Mouse (Mus musculus) thymus, postnatal 14 days (tissue): ENCODE data around the gene Lmx1b.

Experiments used
- DNase-seq: peaks from one replicate; pipeline ENCODE4 v3.0.0; 2021

Lmx1b gene

DNA sequence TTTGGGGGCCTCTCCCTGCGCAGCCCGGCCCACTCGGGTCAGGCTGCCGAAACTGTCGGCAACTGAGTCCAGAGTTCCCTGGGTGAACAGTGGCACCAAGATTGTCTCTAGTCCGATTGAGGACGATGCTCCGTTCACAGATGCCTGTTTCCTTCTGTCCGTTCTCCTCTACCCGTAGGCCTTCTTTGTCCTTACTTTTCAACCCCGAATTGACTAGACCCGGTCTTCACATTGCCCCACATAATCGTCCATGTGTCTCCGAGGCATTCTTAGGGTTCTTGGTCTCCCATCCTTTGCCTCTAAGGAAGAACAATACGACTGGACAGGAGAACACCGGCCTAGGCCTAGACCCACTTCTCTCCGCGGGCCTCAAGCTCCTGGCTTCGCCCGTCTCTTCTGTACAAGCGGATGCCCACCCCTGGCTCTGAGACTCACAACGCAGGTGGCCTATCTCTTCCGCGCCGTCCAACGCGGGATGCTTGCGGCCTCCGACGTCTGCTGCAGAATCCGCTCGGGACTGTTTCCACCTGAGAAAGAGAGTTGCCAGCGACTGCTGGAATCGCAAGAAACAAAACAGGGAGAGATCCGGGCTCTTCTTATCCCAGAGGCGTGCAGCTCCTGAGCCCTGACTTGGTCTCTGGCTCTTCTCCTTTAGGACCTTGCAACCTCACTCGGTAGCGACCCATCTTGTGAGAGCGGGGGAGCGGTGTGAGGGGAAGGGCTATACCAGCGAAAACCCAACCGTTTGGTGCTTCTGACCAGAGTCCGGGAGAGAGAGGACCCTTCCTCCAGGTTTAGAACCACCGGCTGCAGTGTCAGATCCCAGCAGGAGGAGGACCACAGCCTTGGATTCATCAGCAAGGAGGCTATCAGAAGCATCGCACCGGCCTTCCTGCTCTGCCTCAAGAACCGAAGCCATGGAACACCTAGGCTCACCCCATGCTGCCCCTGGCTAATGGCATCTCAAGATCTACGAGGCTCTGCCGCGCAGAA, 3.7 kb upstream of the Lmx1b start:
- no peak for DNase-seq

DNA sequence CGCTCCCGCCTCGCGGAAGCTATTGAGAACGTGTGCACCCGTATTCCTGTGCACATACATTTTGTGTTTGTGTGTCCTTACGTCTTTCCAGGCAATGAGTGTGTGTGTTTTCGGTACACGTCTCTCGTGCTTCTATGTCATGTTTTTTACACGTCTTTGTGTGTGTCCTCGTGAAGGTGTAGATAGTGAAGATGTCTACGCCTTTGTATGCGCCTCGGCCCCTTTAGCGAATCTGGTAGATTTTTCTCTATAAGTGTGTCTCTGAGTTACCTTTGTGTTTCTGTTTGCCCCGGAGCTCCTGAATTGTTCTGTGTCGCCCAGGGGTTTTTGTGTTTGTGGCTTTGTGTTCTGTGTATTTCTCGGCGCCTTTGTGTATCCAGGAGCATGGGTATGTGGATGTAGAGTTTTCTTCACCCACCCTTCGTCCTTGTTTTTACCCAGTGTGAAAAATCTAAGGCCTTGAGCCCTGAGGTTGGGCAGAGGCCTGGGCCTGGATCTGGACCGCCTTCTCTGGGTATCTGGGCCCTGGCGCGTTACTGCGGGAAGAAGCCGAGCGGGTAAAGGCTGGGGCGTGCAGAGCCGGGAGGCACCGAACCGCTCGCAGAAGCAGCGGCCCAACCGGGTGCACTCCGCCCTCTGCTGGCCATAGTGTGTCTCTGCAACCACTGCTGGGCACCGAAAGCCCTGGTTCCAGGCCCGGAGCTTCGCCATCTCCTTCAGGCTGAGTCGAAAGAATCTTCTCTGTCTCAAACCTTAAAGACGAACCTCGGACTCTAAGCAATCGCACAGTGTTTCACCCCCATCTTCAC, 2.5 kb upstream of the Lmx1b start:
- peak; percentile 77 for DNase-seq

DNA sequence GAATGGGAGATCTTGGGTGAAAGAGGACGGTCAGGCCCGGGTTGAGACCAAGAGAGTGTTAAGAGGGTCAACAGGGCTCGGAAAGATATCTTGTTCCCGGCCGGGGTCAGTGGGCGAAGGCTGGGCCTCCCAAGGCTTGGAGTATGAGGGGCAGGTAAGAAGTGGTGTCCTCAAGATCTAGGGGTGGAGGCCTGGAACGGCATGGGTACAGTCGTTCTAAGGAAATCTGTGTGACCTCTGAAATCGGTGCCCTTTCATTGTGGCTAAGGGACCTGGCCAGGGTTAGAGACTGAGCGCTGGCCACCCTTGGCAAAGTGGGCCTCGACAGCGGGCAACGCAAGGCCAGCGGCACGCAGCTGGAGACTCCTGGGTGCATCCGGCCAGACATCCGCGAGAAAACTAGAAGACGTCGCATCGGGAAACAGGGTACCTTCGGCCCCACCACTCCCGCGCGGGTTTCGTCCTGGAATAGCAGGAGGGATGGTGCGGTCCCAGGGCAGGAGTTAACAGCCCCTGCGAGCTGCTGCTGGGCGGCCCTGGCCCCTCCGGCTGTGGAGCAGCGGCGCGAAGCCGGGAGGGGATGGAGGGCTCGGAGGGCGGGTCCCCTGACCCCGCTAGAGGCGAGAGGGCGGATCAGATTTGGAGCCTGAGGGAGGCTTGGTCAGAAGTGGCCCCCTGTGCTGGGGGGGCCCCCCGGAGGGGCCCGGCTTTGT, 1.7 kb upstream of the Lmx1b start:
- peak; percentile 8 for DNase-seq

DNA sequence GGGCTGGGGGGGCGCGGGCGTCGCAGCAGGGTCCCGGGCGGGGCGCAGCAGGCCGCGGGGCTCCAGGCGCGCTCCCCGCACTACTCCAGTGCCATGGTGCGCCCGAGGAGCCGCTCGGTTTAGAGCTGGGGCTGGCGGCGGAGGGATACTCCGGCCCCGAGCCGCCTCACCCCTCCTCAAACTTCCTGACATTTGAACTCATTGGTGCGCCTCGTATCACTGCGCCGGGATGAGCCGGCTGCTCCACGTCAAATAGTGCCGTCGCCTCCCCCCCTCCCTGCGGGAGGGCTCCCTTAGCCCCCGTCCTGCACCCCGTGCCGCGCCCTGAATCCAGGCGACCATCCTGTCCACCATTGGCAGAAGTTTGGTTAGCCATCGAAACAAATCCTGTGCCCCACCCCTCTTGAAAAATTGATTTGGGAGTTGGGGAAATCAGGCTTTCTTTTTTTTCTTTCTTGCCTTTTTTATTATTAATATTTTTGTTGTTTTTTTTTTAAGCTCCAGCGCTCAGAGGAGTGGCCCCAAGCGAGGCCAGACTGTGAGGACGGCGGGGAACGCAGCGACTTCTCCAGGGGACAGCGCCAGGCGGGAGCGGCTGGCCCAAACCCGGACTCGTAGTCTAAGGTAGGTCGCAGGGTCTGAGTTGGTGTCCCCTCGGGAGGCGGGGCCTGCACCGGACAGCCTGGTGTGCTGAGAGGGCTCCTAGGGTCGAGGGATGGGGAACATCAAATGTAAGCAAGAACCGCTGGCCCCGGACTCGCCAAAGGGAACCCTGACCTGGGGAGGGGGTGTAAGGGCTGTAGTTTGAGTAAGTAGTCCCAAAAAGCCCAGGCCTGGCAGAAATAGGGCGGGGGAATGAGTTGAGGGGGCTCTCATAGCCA, 907 bp upstream of the Lmx1b start:
- peak; percentile 55 for DNase-seq

DNA sequence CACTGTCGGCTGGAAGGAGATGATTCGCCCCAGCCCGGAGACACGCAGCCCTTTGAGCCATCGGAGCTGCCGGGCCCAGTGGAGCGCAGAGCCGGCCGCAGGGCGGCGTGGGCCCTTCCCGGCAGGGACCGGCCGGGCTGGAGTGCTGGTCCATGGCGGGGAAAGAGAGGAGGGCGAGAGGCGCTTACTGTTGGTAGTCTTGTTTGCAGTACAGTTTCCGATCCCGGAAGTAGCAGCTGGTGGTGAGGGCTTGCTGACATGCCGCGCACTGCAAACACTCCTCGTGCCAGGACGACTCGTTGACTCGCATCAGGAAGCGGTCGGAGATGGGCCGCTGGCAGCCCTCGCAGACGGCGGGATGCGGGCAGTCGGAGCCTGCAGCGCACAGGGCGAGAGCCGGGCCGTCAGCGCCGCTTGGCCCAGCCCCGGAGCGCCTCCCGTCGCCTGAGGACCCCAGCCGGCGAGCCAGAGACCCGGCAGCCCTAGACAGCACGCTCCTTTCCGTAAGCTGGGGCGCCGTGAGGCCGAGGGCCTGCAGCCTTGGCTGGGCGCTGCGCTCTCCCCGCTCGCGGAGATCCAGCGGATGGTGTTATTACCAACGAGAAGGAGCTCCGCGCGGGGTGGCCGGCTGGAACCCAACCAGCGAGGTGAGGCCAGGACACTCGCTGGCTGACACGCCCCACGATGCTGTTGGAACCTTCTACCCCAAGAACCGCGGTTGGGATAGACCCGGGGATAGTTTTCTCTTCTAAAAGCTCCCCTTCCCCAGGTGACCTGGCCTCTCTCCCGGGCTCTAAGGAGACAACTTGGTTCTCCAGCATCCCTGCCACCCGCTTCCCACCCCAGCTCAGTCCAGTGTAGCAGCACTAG, 775 bp downstream of the Lmx1b start:
- peak; percentile 74 for DNase-seq

DNA sequence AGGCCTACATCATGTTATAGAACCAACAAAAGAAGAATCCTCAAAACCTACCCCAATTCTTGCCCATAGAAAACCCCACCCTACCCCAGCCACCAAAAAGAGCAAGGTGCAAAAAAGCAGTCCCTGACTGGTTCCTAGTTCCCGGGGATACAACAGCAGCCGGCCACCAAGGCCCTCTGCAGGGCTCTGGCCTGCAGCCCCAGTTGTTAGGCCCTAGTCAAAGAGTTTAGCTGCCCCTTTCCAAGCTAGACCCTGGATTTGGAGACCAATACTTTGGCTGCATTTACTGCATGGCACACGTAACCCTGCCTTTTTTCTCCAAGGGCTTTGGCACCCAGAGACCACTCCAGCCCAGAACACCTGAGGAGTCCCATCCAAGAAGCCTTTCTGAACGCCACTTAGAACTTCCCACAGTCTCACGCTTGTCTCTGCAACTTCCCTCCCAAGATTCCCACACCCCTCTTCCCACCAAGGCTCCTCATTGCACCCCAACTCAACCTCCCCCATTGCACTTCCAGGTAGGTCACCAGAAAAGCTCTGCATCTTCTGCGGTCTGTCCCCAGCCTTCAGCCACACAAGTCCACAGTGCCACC, 2.1 kb downstream of the Lmx1b start:
- DNase-seq, result no peak

DNA sequence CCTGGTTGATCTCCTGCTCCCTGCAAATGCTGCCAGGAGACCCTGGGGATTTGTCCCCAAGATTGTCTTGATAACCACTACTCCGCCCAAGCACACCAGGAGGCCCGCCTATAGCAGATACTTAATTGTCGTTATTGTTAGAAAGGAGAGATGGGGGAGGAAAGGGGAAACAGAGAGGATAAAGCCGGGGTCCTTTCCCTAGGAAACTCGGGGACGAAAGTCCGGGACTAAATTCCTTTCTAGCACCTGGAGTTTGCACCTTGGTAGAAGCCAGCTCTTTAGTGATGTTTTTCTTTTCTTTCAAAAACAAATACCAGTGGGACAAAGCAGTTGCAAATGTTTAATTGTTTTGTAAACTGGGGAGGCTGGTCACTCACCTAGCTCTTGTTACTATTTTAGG, 3.0 kb downstream of the Lmx1b start:
- DNase-seq, result no peak

DNA sequence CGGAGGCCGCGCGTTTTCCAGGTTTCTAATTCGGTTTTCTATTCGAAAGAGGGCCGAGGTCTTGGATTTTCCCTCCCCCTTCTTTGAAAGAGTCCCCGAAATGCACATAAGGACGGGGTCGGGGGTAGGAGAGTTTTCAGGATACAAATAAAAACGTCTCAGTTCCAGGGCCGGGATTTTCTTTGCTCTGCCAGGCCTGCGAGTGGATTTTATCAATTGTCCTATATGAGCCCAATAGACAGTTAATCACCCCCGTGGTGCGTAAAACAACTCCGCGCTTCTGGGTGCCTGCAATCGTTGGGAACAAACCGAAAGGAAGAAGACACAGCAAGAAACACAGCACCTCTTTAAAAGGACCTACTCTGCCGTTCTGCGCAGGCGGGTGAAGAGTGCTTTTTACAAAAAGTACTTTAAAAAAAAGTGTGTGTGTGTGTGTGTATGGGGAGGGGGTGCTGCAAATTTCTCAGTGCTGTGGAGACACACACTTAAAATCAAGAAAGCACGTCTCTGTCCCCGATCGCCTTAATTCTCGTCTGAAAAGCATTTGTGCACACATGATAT, 3.6 kb downstream of the Lmx1b start:
- DNase-seq, result no peak

DNA sequence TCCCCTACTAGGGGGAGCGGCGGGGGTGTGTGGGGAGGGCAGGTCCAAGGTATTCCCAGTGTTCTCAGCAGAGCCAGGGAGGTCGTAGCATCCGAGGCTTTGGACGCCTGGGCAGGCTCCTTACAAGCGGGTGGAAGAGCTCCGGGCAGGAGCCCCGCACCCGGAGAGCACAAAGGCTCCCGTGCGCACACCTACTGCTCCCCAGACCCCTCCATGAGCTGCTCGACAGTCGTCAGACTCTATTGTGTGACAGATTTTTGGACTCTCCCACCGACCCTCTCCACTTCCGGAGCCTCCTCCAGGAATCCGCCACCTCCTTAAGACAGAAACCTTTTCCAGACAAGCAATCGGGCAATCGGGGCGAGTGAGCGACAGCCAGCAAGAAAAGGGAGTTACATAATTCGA, 4.2 kb downstream of the Lmx1b start:
- DNase-seq, result no peak

DNA sequence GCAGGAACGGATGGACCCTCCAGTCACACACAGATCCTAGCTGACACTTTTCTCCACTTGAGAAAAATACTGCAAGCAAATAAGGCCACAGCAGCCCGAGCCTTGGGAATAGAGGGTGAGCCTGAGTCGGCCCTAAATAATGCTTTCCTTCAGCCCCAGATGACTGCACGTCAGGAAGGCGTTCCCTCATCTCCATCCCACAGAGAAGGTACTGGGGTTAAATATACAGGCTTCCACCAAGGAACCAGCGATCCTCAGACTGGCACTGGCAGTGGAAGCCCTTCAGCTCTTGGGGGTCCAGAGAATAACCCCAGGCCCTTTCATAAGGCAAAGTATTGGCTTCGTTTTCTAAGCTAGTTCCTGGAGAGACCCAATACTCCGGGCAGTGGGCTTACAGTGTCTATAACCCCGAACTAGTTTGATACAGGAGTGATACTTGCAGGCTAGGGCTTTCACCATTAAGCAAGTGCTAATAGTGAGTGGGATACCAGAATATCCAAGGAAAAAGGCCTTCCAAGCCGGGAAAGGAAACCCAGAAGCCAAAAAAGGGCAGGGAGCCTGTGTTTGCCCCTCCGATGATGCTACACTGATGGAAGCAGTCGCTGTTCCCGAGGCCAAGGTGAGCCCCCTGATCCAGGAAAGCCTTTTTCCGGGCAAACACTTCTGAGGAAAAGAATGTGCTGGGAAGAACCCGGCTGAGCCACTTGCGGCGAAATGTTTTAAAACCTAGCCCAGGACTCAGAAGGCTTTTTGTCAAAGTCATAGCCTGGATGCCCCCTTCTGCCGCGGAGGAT, 4.8 kb downstream of the Lmx1b start:
- DNase-seq, result no peak

DNA sequence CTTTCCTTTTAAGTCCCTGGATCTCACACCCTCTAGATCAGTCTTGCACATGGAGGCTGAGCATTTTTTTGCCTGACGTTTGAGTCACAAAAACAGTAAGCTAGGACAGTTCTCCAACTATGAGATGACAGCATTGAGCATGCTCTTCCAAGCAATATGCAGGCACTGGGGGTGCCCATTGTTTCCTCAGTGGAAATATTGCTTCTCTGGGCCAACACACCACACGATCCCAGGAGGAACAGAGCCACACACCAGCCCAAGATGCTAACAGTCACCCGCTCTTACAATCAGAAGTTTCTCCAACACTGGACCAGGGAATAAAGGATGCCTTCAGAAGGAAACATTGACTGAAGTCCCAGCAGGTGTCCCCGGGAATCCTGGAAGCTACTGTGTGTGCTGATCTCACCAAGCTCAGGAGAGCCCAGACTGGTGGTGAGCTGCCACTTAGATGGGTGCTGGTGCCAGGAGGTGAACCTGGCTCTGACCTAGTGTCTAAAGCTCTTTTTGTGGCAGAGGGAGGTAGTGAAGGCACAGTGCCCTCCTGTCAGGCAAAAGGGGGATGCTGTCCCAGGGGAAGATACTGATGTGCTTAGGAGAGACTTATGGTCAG, 5.7 kb downstream of the Lmx1b start:
- no peak for DNase-seq

DNA sequence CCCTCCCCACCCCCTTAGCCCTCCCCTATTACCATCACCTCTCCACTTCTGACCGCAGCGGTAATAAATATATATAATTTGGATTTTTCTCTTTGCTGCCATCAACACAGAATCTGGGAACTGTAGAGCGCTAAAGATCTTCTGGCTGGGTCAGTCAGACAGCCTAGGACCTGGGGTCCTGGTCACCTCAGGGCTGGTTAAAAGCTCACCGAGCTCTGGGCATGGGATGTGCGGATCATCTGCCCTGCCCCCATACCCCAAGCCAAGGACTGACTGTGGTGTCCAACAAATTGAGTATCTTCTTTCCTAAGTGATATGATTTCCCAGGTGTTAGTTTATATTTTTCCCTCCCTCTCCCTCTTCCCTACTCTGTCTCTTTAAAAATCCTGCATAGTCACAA, 6.4 kb downstream of the Lmx1b start:
- no peak for DNase-seq

DNA sequence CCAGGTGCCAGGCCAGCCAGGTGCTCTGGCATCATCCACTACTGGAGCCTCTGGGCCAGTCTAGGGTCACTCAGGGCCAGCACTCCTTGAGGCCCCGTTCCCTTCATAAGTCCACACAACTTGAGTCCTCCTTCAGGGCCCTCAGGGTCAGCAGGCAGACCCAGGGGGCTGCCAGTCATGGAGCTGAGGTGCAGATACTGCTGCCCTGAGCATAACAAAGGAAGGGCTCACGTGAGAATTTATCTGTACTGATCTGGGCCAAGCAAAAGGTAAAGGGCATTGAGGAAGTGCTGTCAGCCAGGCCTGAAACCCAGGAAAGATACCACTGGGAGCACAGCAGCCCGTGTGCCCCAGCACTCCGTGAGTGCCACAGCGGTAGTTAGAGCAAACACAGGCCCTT, 7.1 kb downstream of the Lmx1b start:
- no peak for DNase-seq

DNA sequence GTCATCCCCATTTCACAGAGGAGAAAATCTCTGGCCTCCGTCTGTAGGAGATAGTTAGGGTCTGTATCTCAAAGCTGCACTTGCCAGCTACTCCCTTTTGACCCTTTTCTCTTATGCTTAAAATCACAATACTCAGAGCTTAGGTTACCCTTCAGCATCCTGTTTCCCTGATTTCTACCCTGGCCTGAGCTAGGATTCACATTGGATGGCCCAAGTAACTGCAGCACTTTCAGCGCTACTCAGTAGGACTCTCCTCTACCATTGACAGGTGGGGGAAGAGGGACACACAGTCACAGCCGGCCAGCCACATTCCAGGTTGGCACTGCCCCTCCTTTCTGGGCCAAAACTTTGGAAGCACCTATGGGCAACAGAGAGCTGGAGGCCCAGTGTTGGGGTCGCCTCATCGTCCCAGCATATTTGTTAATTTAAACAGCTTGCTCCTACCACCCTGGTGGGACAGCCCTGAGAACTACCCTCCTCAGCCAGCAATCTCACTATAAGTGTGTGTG, 7.7 kb downstream of the Lmx1b start:
- DNase-seq, result no peak

DNA sequence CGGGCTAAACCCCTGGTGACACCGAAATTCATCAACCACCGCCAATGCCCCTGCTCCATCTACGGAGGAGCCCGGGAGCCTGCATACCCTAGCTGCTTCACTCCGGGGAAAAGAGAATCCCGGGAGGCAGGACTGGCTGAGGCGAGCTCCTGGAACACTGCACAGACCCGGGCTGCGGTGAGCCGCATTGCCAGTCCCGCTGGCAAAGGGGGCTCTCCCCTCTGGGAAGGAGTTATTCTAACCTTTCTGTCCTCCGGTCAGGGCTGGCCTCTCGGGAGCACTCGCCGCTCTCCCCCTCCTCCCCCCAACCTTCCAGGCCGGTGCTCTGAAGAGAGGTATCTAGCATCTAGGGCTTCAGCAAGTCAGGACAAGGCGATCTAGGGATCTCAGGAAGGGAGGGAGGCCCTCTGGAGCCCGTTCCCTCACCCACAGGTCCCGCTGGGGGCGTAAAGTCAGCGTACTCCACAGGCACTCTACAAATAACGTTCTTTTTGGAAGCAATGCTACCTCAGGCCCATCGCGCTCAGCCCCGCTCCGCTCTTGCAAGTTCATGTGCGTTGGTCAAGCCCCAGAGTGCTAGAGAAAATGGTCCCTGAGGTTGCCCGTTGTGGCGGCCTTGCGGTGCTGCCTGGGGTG, 8.5 kb downstream of the Lmx1b start:
- DNase-seq, result no peak

DNA sequence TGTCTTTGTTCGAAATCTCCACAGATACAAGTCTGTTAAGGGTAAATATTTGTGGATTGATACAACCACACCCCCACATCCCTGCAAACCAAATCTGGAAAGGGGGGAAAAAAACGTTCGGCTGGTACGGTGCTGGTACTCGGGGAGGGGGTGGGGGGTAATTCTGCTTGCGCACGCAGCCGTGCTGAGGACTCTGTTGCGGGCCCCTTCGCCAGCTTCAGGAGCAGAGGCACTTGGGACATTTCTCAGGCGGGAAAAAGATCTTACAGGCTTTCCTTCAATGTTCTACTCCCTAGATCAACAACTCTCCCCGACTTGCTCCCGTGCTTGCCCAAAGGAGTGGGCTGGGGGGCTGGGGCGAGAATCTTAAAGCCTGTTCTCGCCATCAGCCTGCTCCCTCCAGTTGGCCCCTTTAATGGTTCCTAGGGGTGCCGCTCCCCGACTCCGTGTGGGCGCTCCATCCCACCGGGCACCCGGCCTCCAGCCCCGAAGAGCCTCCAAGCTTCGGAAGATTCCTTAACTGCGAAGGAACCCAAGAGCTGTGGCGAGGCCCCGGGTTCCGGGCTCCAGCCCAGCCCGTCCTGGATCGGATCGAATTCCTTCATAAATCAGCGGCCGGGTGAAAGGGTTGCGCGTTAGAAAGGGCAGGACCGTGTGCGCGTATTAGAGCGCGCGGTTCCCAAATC, 9.1 kb downstream of the Lmx1b start:
- no peak for DNase-seq

DNA sequence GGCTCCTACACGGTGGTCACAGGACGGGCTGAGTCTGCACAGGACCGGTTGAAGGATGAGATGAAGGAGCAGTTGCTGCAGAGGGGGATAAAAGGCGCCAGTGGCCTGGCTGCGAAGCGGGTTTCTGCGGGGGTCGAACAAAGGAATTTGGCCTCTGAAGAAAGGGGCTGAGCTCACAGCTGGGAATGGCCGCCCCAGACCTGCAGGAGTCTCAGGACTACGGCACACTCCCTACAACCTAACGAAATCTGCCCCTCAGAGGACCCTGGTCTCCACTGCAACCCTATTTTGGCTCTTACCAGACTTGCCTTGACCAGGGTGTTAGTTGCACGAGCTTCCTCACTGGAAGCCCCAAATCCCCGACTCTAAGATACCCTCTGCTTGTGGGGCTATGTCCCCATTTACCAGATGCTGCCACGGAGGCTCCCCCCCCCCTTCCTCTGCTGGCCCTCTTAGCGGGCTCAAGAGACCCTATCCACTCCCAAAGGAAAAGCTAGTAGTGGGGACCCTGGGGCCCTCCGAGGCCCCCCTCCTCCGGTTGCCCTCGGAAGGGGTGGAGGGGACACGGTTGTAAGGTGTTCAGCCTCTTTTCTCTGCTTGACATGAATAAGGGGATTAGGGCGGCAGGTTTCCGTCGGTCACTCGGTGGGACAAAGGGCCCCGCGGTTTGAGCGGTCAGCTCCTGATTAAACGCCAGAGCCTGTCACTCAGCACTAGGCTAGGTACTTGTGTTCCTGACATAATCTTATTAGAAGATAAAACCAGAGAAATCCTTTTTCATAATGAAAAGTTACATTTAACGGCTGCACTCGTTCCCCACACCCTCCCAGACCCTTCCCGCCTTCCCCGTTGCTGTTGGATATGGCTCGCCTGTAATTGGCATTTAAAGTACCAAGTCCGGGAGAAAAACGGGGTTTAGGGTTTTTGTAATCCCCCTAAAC, 10.0 kb downstream of the Lmx1b start:
- DNase-seq, result no peak
